Comparison of ENCODE assay signal across 24 mouse cellular contexts in genomic region chr9:42661481-42661880, GRCm38 (mm10).
"Had no signal": no experiment of that assay in that cellular context is flagged by ENCODE, and none has a peak within 500 bp of the region (broad histone marks: within the 10 kb centered on the region; RNA-seq: fewer than 3 reads in every experiment).

No protein-coding gene starts in this region.

- DNase-seq: cerebellum, postnatal 10 days; cerebellum, postnatal 14 days; cerebellum, postnatal 25 days; cerebellum, postnatal 36 days; embryo, embryonic 11 days; forebrain, postnatal 0 days; gastrocnemius, adult 2 months; gastrocnemius, postnatal 10 days; gastrocnemius, postnatal 14 days; gastrocnemius, postnatal 25 days; gastrocnemius, postnatal 36 days; heart, adult 11 months; heart, adult 18-20 months; heart, adult 2 months had no signal

- H3K9me3 ChIP-seq: embryonic facial prominence, embryonic 12.5 days; embryonic facial prominence, embryonic 13.5 days; forebrain, embryonic 10.5 days; forebrain, embryonic 12.5 days; forebrain, embryonic 15.5 days; heart, embryonic 10.5 days had no signal

- H3K27ac ChIP-seq: embryonic facial prominence, embryonic 10.5 days; embryonic facial prominence, embryonic 12.5 days; embryonic facial prominence, embryonic 13.5 days; embryonic facial prominence, embryonic 15.5 days; forebrain, embryonic 10.5 days; forebrain, embryonic 12.5 days; forebrain, embryonic 13.5 days; forebrain, embryonic 15.5 days; gastrocnemius, adult 2 months; heart, adult 2 months; heart, embryonic 10.5 days had no signal

- H3K4me3 ChIP-seq: embryonic facial prominence, embryonic 10.5 days; embryonic facial prominence, embryonic 12.5 days; embryonic facial prominence, embryonic 13.5 days; embryonic facial prominence, embryonic 15.5 days; erythroblast, embryonic 14.5 days; forebrain, embryonic 10.5 days; forebrain, embryonic 12.5 days; forebrain, embryonic 13.5 days; forebrain, embryonic 15.5 days; gastrocnemius, adult 2 months; heart, adult 2 months; heart, embryonic 10.5 days had no signal

- H3K9ac ChIP-seq: embryonic facial prominence, embryonic 12.5 days; embryonic facial prominence, embryonic 13.5 days; embryonic facial prominence, embryonic 15.5 days; forebrain, embryonic 12.5 days; forebrain, embryonic 13.5 days; forebrain, embryonic 15.5 days; forebrain, postnatal 0 days had no signal

- H3K36me3 ChIP-seq: embryonic facial prominence, embryonic 10.5 days; embryonic facial prominence, embryonic 12.5 days; embryonic facial prominence, embryonic 13.5 days; embryonic facial prominence, embryonic 15.5 days; forebrain, embryonic 10.5 days; forebrain, embryonic 12.5 days; forebrain, embryonic 15.5 days; heart, embryonic 10.5 days had no signal

- H3K4me1 ChIP-seq: embryonic facial prominence, embryonic 12.5 days; embryonic facial prominence, embryonic 13.5 days; embryonic facial prominence, embryonic 15.5 days; forebrain, embryonic 15.5 days; heart, embryonic 10.5 days had no signal
